Mouse (Mus musculus): Measurements from ENCODE around the gene Dsel. TPM values are rescaled to one million over a fixed set of nuclear protein-coding genes. Genes with fewer than 3 reads are reported as not detected.

The Dsel gene
- 3.8 TPM for polyA plus RNA-seq (2017; shearing (Covaris generic))

GRCm38 (mm10) chr1:111864779-111865165 lies at the start of gene Dsel:
Dsel (minus strand) TSS chr1:111864918.

